Mouse (Mus musculus) E14TG2a.4 (cell line): ENCODE data around the gene Sbk1.

Source experiments
- H3K27me3 ChIP-seq: 2 replicates; pipeline ENCODE4 v1.6.1; 2014; ENCODE audit warnings: low read length, control low read depth; ENCODE audit not compliant: insufficient read depth
- H3K36me3 ChIP-seq: 2 replicates; pipeline ENCODE4 v1.6.1; 2014; ENCODE audit warnings: low read length, control low read depth; ENCODE audit not compliant: insufficient read depth
- H3K4me1 ChIP-seq: replicated peaks from 2 replicates; pipeline ENCODE4 v1.6.1; 2014; ENCODE audit warnings: low read depth, low read length, control low read depth
- H3K4me3 ChIP-seq: replicated peaks from 2 replicates; pipeline ENCODE4 v1.5.1; 2014; ENCODE audit warnings: mild to moderate bottlenecking, low read length
- H3K9me3 ChIP-seq: 2 replicates; pipeline ENCODE4 v1.6.1; 2014; ENCODE audit warnings: low read length, control low read depth
- CTCF ChIP-seq: conservative IDR thresholded peaks from 2 replicates; pipeline ENCODE4 v1.5.1; 2014; ENCODE audit warnings: low read length
- NANOG ChIP-seq: IDR thresholded peaks from 2 replicates; pipeline ENCODE4 v1.6.1; 2014; ENCODE audit warnings: borderline replicate concordance, low read length, mixed read lengths
- POU5F1 ChIP-seq: IDR thresholded peaks from 2 replicates; pipeline ENCODE4 v1.6.1; 2014; ENCODE audit warnings: low read length, borderline replicate concordance

The Sbk1 gene

GRCm38 (mm10) chr7:126251698-126252097 is 20.7 kb upstream of the Sbk1 start:
- Histone ChIP-seq H3K36me3 (no peaks in the 10 kb centered on the region), H3K4me3 (no peak overlapping the region), H3K27me3 (no peaks in the 10 kb centered on the region; the same call in 1 of the 2 replicates), H3K9me3 (peaks cover 4% of the 10 kb centered on the region; the same call in 1 of the 2 replicates), H3K4me1 (peaks cover 36% of the 10 kb centered on the region)
- TF ChIP-seq CTCF (no peak), POU5F1 (no peak), NANOG (no peak)

GRCm38 (mm10) chr7:126252230-126252629 is 20.2 kb upstream of the Sbk1 start:
- H3K9me3 ChIP-seq, result peaks cover 4% of the 10 kb centered on the region; the same call in 1 of the 2 replicates

GRCm38 (mm10) chr7:126260280-126261210 is 11.9 kb upstream of the Sbk1 start:
- Histone ChIP-seq H3K9me3 (no peaks in the 10 kb centered on the region), H3K27me3 (peaks cover 19% of the 10 kb centered on the region), H3K4me1 (peaks cover 23% of the 10 kb centered on the region), H3K36me3 (no peaks in the 10 kb centered on the region), H3K4me3 (no peak overlapping the region)
- TF ChIP-seq CTCF (peak; percentile 90), NANOG (no peak), POU5F1 (no peak)

More at GRCm38 (mm10) chr7:126252230-126252629, 20.2 kb upstream of the Sbk1 start:
- TF ChIP-seq NANOG, result no peak
- no peaks in the 10 kb centered on the region for H3K36me3 ChIP-seq
- H3K4me1 ChIP-seq, result peaks cover 41% of the 10 kb centered on the region
- no peaks in the 10 kb centered on the region; the same call in 1 of the 2 replicates for H3K27me3 ChIP-seq
- H3K4me3 ChIP-seq, result no peak overlapping the region

- H3K9me3 ChIP-seq, result no peaks in the 10 kb centered on the region
- no peak overlapping the region for H3K4me3 ChIP-seq
- TF ChIP-seq POU5F1, result no peak
- TF ChIP-seq NANOG, result no peak
- TF ChIP-seq CTCF, result no peak
- H3K4me1 ChIP-seq, result peaks cover 26% of the 10 kb centered on the region
- H3K36me3 ChIP-seq, result no peaks in the 10 kb centered on the region
- peaks cover 29% of the 10 kb centered on the region for H3K27me3 ChIP-seq
Measured at GRCm38 (mm10) chr7:126261823-126262222, 10.6 kb upstream of the Sbk1 start.

GRCm38 (mm10) chr7:126263964-126264363 is 8.5 kb upstream of the Sbk1 start:
- TF ChIP-seq CTCF (no peak), NANOG (no peak), POU5F1 (no peak)
- Histone ChIP-seq H3K4me3 (no peak overlapping the region), H3K27me3 (peaks cover 48% of the 10 kb centered on the region), H3K4me1 (peaks cover 31% of the 10 kb centered on the region), H3K36me3 (no peaks in the 10 kb centered on the region), H3K9me3 (no peaks in the 10 kb centered on the region)

GRCm38 (mm10) chr7:126265949-126266348 is 6.5 kb upstream of the Sbk1 start:
- Histone ChIP-seq H3K4me1 (peaks cover 48% of the 10 kb centered on the region), H3K36me3 (no peaks in the 10 kb centered on the region), H3K27me3 (peaks cover 61% of the 10 kb centered on the region), H3K4me3 (no peak overlapping the region), H3K9me3 (no peaks in the 10 kb centered on the region)
- no peak for TF ChIP-seq NANOG
- no peak for TF ChIP-seq POU5F1
- no peak for TF ChIP-seq CTCF

GRCm38 (mm10) chr7:126266372-126266870 is 6.0 kb upstream of the Sbk1 start:
- Histone ChIP-seq H3K4me3 (no peak overlapping the region), H3K36me3 (no peaks in the 10 kb centered on the region), H3K27me3 (peaks cover 64% of the 10 kb centered on the region), H3K4me1 (peaks cover 49% of the 10 kb centered on the region), H3K9me3 (no peaks in the 10 kb centered on the region)
- no peak for TF ChIP-seq CTCF
- no peak for TF ChIP-seq POU5F1
- no peak for TF ChIP-seq NANOG

- Histone ChIP-seq H3K36me3 (no peaks in the 10 kb centered on the region), H3K4me3 (no peak overlapping the region), H3K9me3 (no peaks in the 10 kb centered on the region), H3K27me3 (peaks cover 60% of the 10 kb centered on the region), H3K4me1 (peaks cover 50% of the 10 kb centered on the region)
- TF ChIP-seq POU5F1, result no peak
Measured at GRCm38 (mm10) chr7:126267606-126268005, 4.8 kb upstream of the Sbk1 start.

- H3K27me3 ChIP-seq, result peaks cover 26% of the 10 kb centered on the region
- H3K4me1 ChIP-seq, result peaks cover 88% of the 10 kb centered on the region
- peaks cover 41% of the 10 kb centered on the region for H3K36me3 ChIP-seq
- TF ChIP-seq NANOG (no peak), POU5F1 (no peak), CTCF (no peak)
- H3K9me3 ChIP-seq, result no peaks in the 10 kb centered on the region
- peak overlapping the region; percentile 99 for H3K4me3 ChIP-seq
Measured at GRCm38 (mm10) chr7:126272770-126273311, 422 bp downstream of the Sbk1 start.
